Mouse (Mus musculus) lung, postnatal 25 days (tissue): ENCODE measurements around the gene Bach2.

Experiments
- DNase-seq: peaks from one replicate; pipeline ENCODE4 v3.0.0; 2022; ENCODE audit warnings: low spot score

Gene Bach2

GRCm38 (mm10) chr4:32428738-32429137 lies 190.1 kb downstream of the Bach2 start:
- no peak for DNase-seq

DNA sequence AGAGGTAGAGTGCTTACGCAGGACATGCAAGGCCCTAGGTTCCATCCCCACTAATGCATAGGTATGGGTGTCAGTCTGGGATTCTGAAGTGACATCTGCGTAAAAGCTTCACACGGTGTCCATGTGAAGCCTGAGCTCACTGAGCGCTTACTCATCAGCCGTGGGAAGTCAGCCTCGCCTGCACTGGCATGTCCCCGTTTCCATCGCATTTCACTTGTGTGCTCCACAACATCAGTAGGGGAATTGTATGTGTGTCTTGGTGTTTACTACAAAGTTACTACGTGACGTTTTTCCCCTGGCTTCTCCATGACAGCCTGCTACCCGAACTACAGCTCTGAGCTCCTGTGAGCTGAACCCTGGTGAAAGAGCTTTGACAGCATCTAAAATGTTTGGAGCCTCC lies 191.5 kb downstream of the Bach2 start:
- DNase-seq: no peak

DNA sequence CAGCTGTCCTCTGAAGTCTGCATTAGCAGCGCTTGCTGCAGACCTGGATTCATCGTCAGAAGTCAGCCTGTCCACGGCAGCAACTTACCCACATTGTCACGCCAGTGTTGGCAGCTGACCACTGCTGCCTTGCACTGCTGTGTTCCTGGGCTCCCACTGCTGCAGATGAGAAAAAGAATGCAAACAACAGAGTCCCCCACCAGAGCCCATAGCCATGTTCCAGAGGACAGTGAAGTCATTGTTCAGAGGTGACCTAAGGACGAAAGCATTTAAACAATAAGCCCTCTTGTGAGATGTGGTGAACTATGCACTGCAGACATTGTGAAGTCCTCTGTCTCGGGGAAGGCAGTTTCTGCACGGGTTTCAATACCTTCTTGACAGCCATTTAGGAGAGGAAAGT lies 192.4 kb downstream of the Bach2 start:
- no peak for DNase-seq

GRCm38 (mm10) chr4:32432271-32432781 lies 193.7 kb downstream of the Bach2 start:
- no peak for DNase-seq

DNA sequence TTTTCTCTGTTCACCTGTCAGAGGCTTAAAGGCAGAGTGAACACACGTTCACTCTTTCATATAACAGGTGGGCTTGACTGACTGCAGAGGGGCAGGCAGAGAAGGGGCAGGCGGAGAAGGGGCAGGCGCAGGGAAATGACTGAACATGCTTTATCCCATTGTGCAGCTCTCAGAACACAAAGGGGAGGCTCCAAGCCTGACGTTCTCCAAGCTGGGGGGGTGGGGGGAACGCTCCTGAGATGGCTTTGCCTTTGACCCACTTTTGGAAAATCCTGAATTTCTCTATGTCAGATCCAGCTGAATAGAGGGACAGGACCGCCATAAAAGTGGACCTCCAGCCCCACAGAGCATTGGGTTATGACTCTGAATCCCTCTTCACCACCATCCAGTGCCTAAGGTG lies 194.3 kb downstream of the Bach2 start:
- no peak for DNase-seq

- DNase-seq: no peak
These were observed 196.0 kb downstream of the Bach2 start for GRCm38 (mm10) chr4:32434612-32435011.

DNA sequence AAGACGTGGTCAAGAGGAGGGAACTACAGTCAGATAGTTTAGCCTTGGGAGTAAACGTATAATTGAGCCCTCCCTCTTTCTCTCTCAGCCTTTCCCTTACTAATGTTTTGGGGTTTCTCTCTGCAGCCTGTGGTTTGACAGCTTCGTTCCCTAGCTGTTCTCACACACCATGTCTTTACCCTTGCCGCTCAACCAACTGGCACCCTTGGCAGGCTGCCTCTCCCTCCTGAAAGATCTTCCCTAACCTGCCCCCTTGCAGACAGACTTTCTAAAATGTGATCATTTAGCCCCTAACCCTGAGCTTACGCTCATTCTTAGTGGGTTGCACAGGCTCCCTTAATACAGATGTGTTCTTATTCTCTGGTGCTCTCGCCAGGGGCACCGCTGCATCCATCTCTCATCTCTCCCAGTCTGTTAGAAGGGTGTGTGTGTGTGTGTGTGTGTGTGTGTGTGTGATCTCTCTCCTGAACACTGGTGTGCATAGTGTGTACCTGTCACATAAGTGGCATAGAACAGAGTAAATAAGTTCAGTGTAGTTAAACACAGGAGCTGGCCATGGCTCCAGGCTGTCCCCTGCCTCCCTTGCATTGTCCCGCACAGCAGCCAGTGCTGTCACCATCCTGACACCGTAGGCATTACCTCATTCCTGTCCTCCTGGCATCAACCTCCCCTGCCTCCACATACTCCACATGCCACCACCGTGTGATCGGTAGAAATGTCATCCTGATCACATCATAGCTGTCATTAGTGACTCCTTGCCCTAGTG lies 201.6 kb downstream of the Bach2 start:
- no peak for DNase-seq

- no peak for DNase-seq
These were observed 202.1 kb downstream of the Bach2 start for GRCm38 (mm10) chr4:32440740-32441072.

DNA sequence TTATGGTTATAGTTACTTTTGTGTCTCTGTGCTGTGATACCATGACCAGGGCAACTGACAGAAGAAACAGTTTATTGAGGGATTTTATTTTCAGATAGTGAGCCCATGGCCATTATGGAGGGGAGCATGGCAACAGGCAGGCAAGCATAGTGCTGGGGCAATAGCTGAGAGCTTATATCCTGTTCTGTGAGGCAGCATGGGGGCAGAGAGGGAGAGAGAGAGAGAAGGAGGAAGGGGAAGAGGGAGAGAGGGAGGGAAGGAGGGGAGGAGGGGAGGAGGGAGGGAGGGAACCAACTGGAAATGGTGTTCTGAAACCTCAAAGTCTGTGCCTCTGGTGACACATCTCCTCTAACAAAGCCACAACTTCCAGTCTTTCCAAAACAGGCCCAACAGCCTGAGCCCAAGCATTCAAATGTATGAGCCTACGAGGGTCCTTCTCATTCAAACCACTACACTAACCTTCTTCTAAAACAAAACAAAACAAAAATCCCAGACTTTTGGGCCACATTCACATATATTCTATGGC lies 206.1 kb downstream of the Bach2 start:
- DNase-seq: no peak

GRCm38 (mm10) chr4:32447850-32448249 lies 209.2 kb downstream of the Bach2 start:
- no peak for DNase-seq

DNA sequence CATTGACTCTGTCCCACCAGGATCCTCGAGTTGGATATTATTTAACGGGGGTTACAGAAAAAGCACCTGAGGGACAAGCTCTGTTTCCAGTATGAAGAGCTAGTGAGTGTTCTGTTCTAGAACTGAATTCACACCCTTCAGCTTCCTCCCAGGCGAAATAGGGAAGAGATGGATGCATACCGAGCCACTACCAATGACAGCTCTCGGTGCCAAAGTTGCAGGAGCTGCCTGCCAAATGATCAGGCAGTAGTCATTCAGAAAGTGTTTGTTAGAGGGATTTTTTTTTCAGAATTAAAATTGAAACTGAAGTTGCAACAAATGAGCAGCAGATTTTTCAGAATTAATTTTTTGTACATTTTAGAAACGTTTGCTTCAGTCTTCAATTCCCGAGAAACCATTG lies 223.4 kb downstream of the Bach2 start:
- DNase-seq: no peak

DNA sequence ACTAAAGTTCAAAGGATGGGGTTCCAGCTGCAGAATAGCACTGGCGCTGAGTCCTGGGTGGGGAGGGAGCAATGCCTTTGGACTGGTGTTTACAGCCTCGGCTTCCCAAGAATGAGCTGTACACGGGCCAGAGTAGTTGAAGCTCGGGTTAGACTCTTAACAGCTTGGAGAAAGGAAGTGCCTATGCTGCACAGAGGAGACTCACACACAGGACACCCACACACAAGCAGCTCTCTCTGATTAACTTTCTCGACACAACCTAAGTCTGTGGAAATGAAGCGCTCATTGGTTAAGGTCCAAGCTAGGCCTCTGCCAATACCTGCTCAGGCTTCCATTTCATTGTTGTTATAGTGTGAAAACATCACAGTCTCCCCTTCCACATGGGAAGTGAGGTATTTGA lies 224.5 kb downstream of the Bach2 start:
- no peak for DNase-seq

DNA sequence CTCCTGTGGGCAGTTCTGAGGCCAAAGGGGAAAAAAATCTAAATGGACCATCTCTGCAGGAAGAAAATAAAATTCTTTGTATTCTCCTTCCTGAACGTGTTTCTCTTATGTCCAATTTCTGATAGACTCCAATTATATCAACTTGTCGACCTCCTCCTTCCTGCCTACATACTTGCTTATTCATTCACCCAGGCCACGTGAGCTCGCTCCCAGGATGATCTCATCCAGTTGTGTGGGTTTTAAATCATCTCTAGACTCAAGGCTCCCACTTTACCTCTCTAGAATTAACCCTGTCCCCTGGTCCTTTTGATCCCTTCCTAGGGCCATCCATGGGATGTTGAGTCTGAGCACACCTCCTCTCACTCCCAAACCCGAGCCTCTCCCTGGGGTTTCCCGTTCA lies 225.9 kb downstream of the Bach2 start:
- no peak for DNase-seq

- no peak for DNase-seq
These were observed 227.4 kb downstream of the Bach2 start for GRCm38 (mm10) chr4:32466031-32466430.

GRCm38 (mm10) chr4:32477977-32478660 lies 239.5 kb downstream of the Bach2 start:
- DNase-seq: no peak

- no peak for DNase-seq
These were observed 240.6 kb downstream of the Bach2 start for GRCm38 (mm10) chr4:32479231-32479630.

- no peak for DNase-seq
These were observed 241.4 kb downstream of the Bach2 start for GRCm38 (mm10) chr4:32479801-32480700.

- DNase-seq: no peak
These were observed 242.9 kb downstream of the Bach2 start for GRCm38 (mm10) chr4:32481366-32482055.

DNA sequence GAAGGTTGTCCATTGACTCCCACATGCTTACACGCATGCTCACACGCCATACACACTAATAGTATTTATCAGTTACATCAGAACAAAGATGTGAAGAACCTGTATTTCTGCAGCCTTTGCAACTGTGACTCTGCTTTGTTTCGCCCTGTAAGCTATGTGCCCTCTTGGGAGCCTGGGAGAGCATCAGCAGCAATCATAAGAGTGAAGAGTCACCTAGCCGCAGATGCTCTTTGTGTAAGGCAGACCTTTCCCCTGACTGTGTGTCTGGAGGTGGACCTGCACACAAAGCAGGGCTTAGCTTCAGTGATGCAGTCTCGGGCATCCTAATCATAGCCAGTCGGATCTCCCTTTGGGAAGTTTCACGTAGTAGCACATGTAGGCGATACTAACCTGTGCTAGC lies 243.5 kb downstream of the Bach2 start:
- no peak for DNase-seq

GRCm38 (mm10) chr4:32482936-32483335 lies 244.3 kb downstream of the Bach2 start:
- no peak for DNase-seq

GRCm38 (mm10) chr4:32485848-32486247 lies 247.2 kb downstream of the Bach2 start:
- DNase-seq: no peak
